Mouse (Mus musculus) CH12.LX (cell line): ENCODE measurements at regions not wholly inside any gene's neighbourhood (a gene's known extent, or its start where the extent isn't known, plus 50 kb on each side); places are given as distances from the start of the nearest gene placed in this dataset.

Experiments
- CTCF ChIP-seq, 2 experiments: IDR thresholded peaks in 1 of 2; conservative IDR thresholded peaks in 1 of 2; 2 replicates each; pipeline ENCODE4 v1.5.1; 2011 to 2012; ENCODE audit warnings: low read depth in 2 of 2, low read length in 2 of 2, improper control_type of control experiment in 1 of 2, inconsistent platforms in 1 of 2, mild to moderate bottlenecking in 1 of 2, moderate library complexity in 1 of 2
- MEF2A ChIP-seq: IDR thresholded peaks from 2 replicates; pipeline ENCODE4 v1.6.1; 2014; ENCODE audit warnings: low read depth, mild to moderate bottlenecking, inconsistent platforms, low read length, improper control_type of control experiment, borderline replicate concordance
- POLR2A ChIP-seq: IDR thresholded peaks from 2 replicates; pipeline ENCODE4 v1.6.1; 2011; ENCODE audit warnings: low read depth, mild to moderate bottlenecking, improper control_type of control experiment, low read length
- UBTF ChIP-seq: IDR thresholded peaks from 2 replicates; pipeline ENCODE4 v1.6.1; 2012; ENCODE audit warnings: low read depth, mild to moderate bottlenecking, inconsistent platforms, low read length, improper control_type of control experiment, moderate library complexity

DNA sequence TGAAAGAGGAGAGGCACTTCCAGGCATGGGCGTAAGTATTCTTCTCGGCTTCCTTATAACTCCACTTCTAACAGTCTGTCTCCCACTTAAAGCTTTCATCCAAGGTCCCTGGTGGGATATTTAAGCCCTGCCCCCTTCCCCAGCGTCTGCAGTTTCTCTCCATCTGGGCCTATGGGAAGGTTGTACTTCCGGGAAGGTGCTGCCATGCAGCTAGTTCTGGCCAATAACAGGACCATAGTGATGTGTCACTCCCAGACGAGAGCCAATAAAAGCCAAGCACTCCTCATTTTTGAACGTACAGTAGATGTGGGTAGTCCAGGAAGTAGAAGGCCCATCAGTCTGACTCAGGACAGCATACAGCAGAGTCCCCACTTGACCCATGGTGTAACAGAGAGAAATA lies 121.0 kb downstream of the Drd1 start:
- TF ChIP-seq POLR2A (no peak), MEF2A (no peak), UBTF (no peak), CTCF (conservative IDR thresholded peaks at IDR 0.05 in 1 of 2, IDR thresholded peaks at IDR 0.05 in 1 of 2; ENCODE audit: low read depth in 2 of 2, low read length in 2 of 2) (no peak)
